Mouse (Mus musculus) thymus, postnatal 36 days (tissue): ENCODE measurements at regions not wholly inside any gene's neighbourhood (a gene's known extent, or its start where the extent isn't known, plus 50 kb on each side); places are given as distances from the start of the nearest gene placed in this dataset.

Experiments used
- DNase-seq, 2 experiments: peaks; one replicate each; pipeline ENCODE4 v3.0.0; 2022; ENCODE audit warnings: mixed read lengths in 2 of 2

DNA sequence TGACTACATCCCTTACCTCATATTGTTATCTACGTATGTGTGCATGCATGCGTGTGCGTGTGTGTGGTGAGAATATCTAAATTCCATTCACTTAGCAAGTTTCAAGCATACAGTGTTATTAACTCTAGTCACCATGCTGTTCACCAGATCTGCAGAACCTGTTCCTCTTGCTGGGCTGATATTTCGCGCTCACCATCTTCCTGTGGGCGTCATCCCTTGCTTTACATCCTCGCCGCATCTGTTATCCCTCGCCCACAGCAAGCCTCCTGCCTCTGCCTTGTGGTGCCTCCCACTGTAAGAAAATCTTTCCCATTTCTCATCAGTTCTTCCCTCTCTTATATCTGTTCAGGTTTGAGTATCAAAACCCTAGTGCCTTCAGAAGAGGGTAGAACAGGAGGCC is 124.4 kb upstream of the Atp2b1 start:
- no peak for DNase-seq

GRCm38 (mm10) chr10:98790456-98790855 is 123.8 kb upstream of the Atp2b1 start:
- no peak for DNase-seq

GRCm38 (mm10) chr10:98792019-98792741 is 122.0 kb upstream of the Atp2b1 start:
- DNase-seq, result no peak

DNA sequence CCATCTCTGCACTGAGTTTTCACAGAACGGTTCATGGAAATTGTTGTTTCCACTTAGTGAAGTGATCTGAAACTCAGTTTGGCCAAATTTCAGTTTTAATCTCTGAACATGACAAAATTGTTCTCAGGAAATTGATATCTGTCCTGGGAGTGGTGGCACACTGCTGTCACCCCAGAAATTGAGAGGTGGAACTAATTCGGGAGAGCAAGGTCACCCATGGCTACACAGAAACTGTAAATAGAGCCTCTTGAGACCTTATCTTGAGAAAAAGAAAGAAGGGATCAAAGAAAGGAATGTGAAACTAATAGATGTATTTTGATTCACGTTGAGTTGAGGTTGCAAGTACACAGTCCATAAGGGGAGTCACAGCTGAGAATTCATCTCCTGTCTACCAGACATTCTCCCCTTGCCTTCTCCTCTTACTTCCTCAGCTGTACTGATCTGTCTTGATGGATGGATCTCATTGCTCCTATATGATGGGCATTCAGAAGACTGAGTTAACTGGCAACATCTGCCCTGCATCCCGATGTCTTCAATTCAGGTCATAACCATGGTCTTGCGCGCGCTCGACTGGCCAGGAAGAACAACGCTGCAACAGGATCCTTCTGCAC is 120.2 kb upstream of the Atp2b1 start:
- no peak for DNase-seq

GRCm38 (mm10) chr10:98796016-98796415 is 118.2 kb upstream of the Atp2b1 start:
- DNase-seq, result no peak

- DNase-seq, result no peak
Observed at GRCm38 (mm10) chr10:98798634-98799415, 115.4 kb upstream of the Atp2b1 start.

GRCm38 (mm10) chr10:98799830-98800229 is 114.4 kb upstream of the Atp2b1 start:
- no peak for DNase-seq

DNA sequence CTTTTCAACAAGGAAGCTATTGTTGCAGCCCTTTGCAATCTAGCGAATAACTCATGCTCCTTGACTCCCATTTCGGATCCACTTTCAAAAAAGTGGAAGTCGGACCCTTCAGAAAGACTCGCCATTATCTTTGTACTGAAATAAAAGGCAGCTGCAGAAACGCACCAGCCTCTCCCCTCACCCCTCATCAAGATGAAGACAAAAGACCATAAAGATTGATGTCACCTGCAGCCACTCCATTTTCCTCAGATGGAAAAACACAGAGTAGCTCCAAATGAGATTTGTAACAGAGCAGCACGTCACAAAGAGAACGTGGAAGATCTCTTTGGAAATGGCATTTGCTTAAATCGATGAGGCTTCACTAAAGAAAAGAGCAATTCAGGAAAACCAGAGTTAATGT is 113.3 kb upstream of the Atp2b1 start:
- DNase-seq, result no peak

- DNase-seq, result no peak
Observed at GRCm38 (mm10) chr10:98805013-98805412, 109.2 kb upstream of the Atp2b1 start.

DNA sequence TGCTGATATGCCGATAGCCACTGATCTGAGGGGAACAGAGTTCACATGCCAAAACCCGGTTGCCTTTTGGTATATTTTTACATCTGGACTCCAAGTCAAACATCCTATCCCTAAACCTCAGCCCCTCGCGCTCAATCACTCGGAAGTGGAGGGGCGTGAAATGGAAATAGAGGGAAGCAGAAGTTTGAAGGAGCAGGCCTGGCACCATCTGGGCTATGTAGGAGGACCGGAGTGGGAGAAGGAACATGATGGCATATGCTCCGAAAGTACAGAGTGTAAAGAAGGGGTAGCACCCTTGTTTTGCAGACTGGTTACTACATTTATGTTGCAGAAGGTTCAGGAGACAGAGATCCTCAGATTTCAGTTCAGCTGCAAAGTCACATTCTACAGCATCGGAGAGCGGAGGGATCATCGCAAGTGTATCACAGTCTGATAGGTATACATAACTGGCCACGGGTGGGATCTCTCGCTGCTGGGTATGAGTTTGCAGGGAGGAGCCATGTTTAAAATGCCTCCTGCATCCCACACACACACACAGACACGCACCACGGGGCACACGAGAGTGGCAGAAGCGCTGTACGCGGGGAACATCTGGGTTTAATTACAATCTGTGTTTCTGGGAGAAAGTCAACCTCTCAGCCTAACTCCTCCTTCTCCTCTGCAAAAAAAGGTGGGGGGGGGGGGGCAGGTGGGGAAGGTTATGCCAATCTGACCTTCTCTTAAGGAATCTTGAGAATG is 107.2 kb upstream of the Atp2b1 start:
- DNase-seq, result no peak

GRCm38 (mm10) chr10:98808644-98809043 is 105.6 kb upstream of the Atp2b1 start:
- DNase-seq, result no peak

DNA sequence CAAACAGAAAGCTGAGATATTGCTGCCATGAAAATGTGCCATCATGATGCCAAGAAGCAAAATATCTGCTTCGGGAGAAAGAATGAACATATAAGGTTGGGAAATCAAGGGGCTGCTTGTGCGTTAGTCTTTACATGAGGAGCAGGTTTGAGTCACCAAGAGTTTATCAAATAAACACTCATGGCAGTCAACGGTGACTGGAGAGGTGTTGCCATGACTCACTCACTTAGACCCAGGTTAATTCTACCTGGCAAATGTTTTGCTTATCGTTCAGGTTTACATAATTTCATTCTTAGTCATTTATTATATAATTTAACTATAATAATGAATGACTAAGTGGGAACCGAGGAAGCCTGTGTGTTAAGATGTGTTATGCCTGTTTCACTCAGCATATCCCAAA is 85.2 kb upstream of the Atp2b1 start:
- no peak for DNase-seq

- no peak for DNase-seq
Observed at GRCm38 (mm10) chr10:98831488-98831887, 82.7 kb upstream of the Atp2b1 start.

- no peak for DNase-seq
Observed at GRCm38 (mm10) chr10:98837289-98838181, 76.7 kb upstream of the Atp2b1 start.

GRCm38 (mm10) chr10:98838926-98839679 is 75.1 kb upstream of the Atp2b1 start:
- no peak for DNase-seq

- DNase-seq, result no peak
Observed at GRCm38 (mm10) chr10:98839963-98840362, 74.2 kb upstream of the Atp2b1 start.

DNA sequence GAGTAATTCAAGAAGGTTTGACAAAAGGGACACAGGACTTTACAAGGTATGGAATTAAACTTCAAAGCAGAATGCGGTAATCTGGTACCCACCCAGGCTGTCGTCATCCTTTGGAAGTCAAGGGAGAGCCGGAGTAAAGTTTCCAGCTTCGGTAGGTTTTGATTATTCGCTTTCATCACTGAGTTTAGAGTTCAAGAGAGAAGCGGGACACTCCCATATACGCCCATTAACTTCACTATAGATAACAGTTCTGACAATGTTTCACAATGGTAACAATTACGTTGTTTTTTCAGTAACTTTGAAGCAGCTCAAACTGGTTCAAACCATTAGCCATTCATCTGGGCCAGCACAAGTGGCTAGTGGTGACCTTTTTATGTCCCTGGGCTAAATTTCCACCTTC is 73.8 kb upstream of the Atp2b1 start:
- no peak for DNase-seq

GRCm38 (mm10) chr10:98840957-98841831 is 73.0 kb upstream of the Atp2b1 start:
- no peak for DNase-seq

DNA sequence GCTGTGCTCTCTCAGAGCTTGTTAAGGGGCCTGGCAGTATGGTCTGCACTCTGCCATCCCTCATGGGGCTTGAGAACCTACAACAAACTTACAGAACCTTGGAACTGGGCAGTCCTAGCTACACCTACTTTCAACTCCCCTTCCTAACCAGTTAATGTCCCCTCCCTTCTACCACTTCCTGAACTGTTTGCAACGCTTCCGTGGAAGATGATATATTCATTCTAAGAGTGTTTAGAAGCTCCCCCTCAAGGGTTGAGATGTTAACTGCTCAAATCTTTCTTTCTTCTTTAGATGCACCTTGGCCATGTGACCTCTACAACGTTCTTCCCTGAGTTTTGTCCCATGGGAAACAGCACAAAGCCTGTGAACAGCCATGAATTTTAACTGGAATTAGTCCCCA is 72.3 kb upstream of the Atp2b1 start:
- DNase-seq, result no peak

GRCm38 (mm10) chr10:98842721-98843120 is 71.5 kb upstream of the Atp2b1 start:
- no peak for DNase-seq
